Mouse (Mus musculus): ENCODE measurements at regions not wholly inside any gene's neighbourhood (a gene's known extent, or its start where the extent isn't known, plus 50 kb on each side); places are given as distances from the start of the nearest gene placed in this dataset.

GRCm38 (mm10) chr1:142403602-142404001, 1236.9 kb upstream of the B3galt2 start:
- no peak for ATAC-seq (ENCODE audit: low TSS enrichment)

GRCm38 (mm10) chr1:142422711-142423110, 1217.8 kb upstream of the B3galt2 start:
- ATAC-seq (ENCODE audit: low TSS enrichment) = no peak

GRCm38 (mm10) chr1:142433300-142433699, 1207.2 kb upstream of the B3galt2 start:
- ATAC-seq (ENCODE audit: low TSS enrichment) = no peak

GRCm38 (mm10) chr1:142441592-142441991, 1198.9 kb upstream of the B3galt2 start:
- ATAC-seq (ENCODE audit: low TSS enrichment) = peak; percentile 95

GRCm38 (mm10) chr1:142468235-142468634, 1172.2 kb upstream of the B3galt2 start:
- ATAC-seq (ENCODE audit: low TSS enrichment) = no peak

GRCm38 (mm10) chr1:142470114-142470513, 1170.3 kb upstream of the B3galt2 start:
- ATAC-seq (ENCODE audit: low TSS enrichment) = no peak
